Mouse (Mus musculus): ENCODE results near the gene Dpysl5.

GRCm38 (mm10) chr5:30682967-30683600, 28.3 kb upstream of the Dpysl5 start:
- TF ChIP-seq CTCF (IDR thresholded peaks at IDR 0.05; ENCODE audit: extremely low read depth, insufficient read depth, low read length) (no peak), POLR2A (IDR thresholded peaks at IDR 0.05; ENCODE audit: extremely low read depth, insufficient read depth, low read length) (no peak)
